Mouse (Mus musculus) CH12.LX (cell line): ENCODE measurements at regions not wholly inside any gene's neighbourhood (a gene's known extent, or its start where the extent isn't known, plus 50 kb on each side); places are given as distances from the start of the nearest gene placed in this dataset.

Experiments
- DNase-seq: peaks from one replicate; pipeline ENCODE4 v3.0.0-alpha.2; 2013; ENCODE audit errors: extremely low read depth
- H3K27ac ChIP-seq: 2 replicates; pipeline ENCODE4 v1.5.1; 2012; ENCODE audit warnings: low read depth, mild to moderate bottlenecking, control low read depth, moderate library complexity; ENCODE audit not compliant: insufficient read depth
- H3K27me3 ChIP-seq: replicated peaks from 2 replicates; pipeline ENCODE3; 2012; ENCODE audit warnings: inconsistent platforms
- H3K36me3 ChIP-seq, 2 experiments: replicated peaks in 1 of 2; 2 replicates each; pipeline versions ENCODE3 to v1.6.1; 2012; ENCODE audit warnings: inconsistent platforms in 1 of 2, low read length in 1 of 2, mild to moderate bottlenecking in 1 of 2, mixed read lengths in 1 of 2, moderate library complexity in 1 of 2; ENCODE audit not compliant: control insufficient read depth in 1 of 2, insufficient read depth in 1 of 2
- H3K4me1 ChIP-seq, 2 experiments: 2 replicates each; pipeline ENCODE4 v1.6.1; 2012; ENCODE audit warnings: inconsistent platforms in 1 of 2, moderate library complexity in 1 of 2; ENCODE audit not compliant: insufficient read depth in 2 of 2, control insufficient read depth in 1 of 2
- H3K4me2 ChIP-seq: 2 replicates; pipeline ENCODE4 v1.6.1; 2012; ENCODE audit warnings: low read depth, mild to moderate bottlenecking, control low read depth; ENCODE audit not compliant: poor library complexity, insufficient read depth, severe bottlenecking
- H3K4me3 ChIP-seq, 3 experiments: fragments of 150-350 bp in 1 of 3; sonication (generic) in 1 of 3; replicated peaks in 1 of 3; 2 replicates each; pipeline versions ENCODE3 to v1.5.1; 2011 to 2012; ENCODE audit warnings: low read depth in 2 of 3, low read length in 2 of 3, mild to moderate bottlenecking in 2 of 3, moderate library complexity in 2 of 3, control low read depth in 1 of 3, improper control_type of control experiment in 1 of 3, inconsistent platforms in 1 of 3, mixed read lengths in 1 of 3; ENCODE audit not compliant: poor library complexity in 1 of 3
- H3K79me2 ChIP-seq: replicated peaks from 2 replicates; pipeline ENCODE4 v1.6.1; 2012; ENCODE audit warnings: mild to moderate bottlenecking, moderate library complexity; ENCODE audit not compliant: control insufficient read depth, poor library complexity, insufficient read depth, severe bottlenecking; ENCODE audit errors: extremely low read depth
- H3K9ac ChIP-seq: 2 replicates; pipeline ENCODE4 v1.6.1; 2012; ENCODE audit warnings: low read depth, mild to moderate bottlenecking, control low read depth, moderate library complexity; ENCODE audit not compliant: insufficient read depth
- H3K9me3 ChIP-seq: replicated peaks from 2 replicates; pipeline ENCODE3; 2012; ENCODE audit warnings: low read length, inconsistent platforms, mixed read lengths
- CHD1 ChIP-seq: IDR thresholded peaks from 2 replicates; pipeline ENCODE4 v1.6.1; 2012; ENCODE audit warnings: low read depth, low read length, improper control_type of control experiment, inconsistent platforms
- CHD2 ChIP-seq: IDR thresholded peaks from 2 replicates; pipeline ENCODE4 v1.6.1; 2011; ENCODE audit warnings: low read length, improper control_type of control experiment
- CTCF ChIP-seq, 2 experiments: IDR thresholded peaks in 1 of 2; conservative IDR thresholded peaks in 1 of 2; 2 replicates each; pipeline ENCODE4 v1.5.1; 2011 to 2012; ENCODE audit warnings: low read depth in 2 of 2, low read length in 2 of 2, improper control_type of control experiment in 1 of 2, inconsistent platforms in 1 of 2, mild to moderate bottlenecking in 1 of 2, moderate library complexity in 1 of 2
- E2F4 ChIP-seq: IDR thresholded peaks from 2 replicates; pipeline ENCODE4 v1.6.1; 2011; ENCODE audit warnings: low read depth, low read length, improper control_type of control experiment; ENCODE audit not compliant: insufficient replicate concordance
- IRF4 ChIP-seq: IDR thresholded peaks from 2 replicates; pipeline ENCODE4 v1.6.1; 2014; ENCODE audit warnings: low read depth, mild to moderate bottlenecking, inconsistent platforms, low read length, improper control_type of control experiment
- JUND ChIP-seq: conservative IDR thresholded peaks from 2 replicates; pipeline ENCODE4 v1.6.1; 2011; ENCODE audit warnings: low read depth, low read length, improper control_type of control experiment
- KAT2A ChIP-seq: IDR thresholded peaks from 2 replicates; pipeline ENCODE4 v1.6.1; 2012; ENCODE audit warnings: low read length, improper control_type of control experiment, inconsistent platforms; ENCODE audit not compliant: insufficient replicate concordance
- MAX ChIP-seq: IDR thresholded peaks from 2 replicates; pipeline ENCODE4 v1.6.1; 2011; ENCODE audit warnings: low read length, improper control_type of control experiment
- MAZ ChIP-seq: IDR thresholded peaks from 2 replicates; pipeline ENCODE4 v1.6.1; 2012; ENCODE audit warnings: low read depth, mild to moderate bottlenecking, inconsistent platforms, low read length, improper control_type of control experiment, moderate library complexity
- MEF2A ChIP-seq: IDR thresholded peaks from 2 replicates; pipeline ENCODE4 v1.6.1; 2014; ENCODE audit warnings: low read depth, mild to moderate bottlenecking, inconsistent platforms, low read length, improper control_type of control experiment, borderline replicate concordance
- MYC ChIP-seq: IDR thresholded peaks from 2 replicates; pipeline ENCODE4 v1.6.1; 2011; ENCODE audit warnings: low read depth, mild to moderate bottlenecking, improper control_type of control experiment, low read length
- NELFE ChIP-seq: IDR thresholded peaks from 2 replicates; pipeline ENCODE4 v1.6.1; 2011; ENCODE audit warnings: low read depth, low read length, improper control_type of control experiment
- NRF1 ChIP-seq: IDR thresholded peaks from 2 replicates; pipeline ENCODE4 v1.6.1; 2014; ENCODE audit warnings: low read depth, mild to moderate bottlenecking, inconsistent platforms, low read length, improper control_type of control experiment, moderate library complexity
- POLR2A ChIP-seq: IDR thresholded peaks from 2 replicates; pipeline ENCODE4 v1.6.1; 2011; ENCODE audit warnings: low read depth, mild to moderate bottlenecking, improper control_type of control experiment, low read length
- POLR2AphosphoS2 ChIP-seq: IDR thresholded peaks from 2 replicates; pipeline ENCODE4 v1.6.1; 2011; ENCODE audit warnings: low read depth, low read length, improper control_type of control experiment
- RAD21 ChIP-seq: IDR thresholded peaks from 2 replicates; pipeline ENCODE4 v1.6.1; 2011; ENCODE audit warnings: low read depth, mild to moderate bottlenecking, low read length, improper control_type of control experiment, moderate library complexity
- RCOR1 ChIP-seq: conservative IDR thresholded peaks from 2 replicates; pipeline ENCODE4 v1.6.1; 2012; ENCODE audit warnings: low read depth, mild to moderate bottlenecking, inconsistent platforms, low read length, improper control_type of control experiment
- SMC3 ChIP-seq: IDR thresholded peaks from 2 replicates; pipeline ENCODE4 v1.6.1; 2011; ENCODE audit warnings: low read depth, low read length, improper control_type of control experiment
- TBP ChIP-seq: conservative IDR thresholded peaks from 2 replicates; pipeline ENCODE4 v1.6.1; 2011; ENCODE audit warnings: low read depth, low read length, improper control_type of control experiment
- TCF12 ChIP-seq: IDR thresholded peaks from 2 replicates; pipeline ENCODE4 v1.6.1; 2014; ENCODE audit warnings: low read depth, mild to moderate bottlenecking, inconsistent platforms, low read length, improper control_type of control experiment
- USF1 ChIP-seq: IDR thresholded peaks from 2 replicates; pipeline ENCODE4 v1.6.1; 2014; ENCODE audit warnings: low read depth, mild to moderate bottlenecking, inconsistent platforms, low read length, improper control_type of control experiment
- ZC3H11A ChIP-seq: IDR thresholded peaks from 2 replicates; pipeline ENCODE4 v1.6.1; 2012; ENCODE audit warnings: low read depth, mild to moderate bottlenecking, inconsistent platforms, low read length, improper control_type of control experiment
- ZMIZ1 ChIP-seq: IDR thresholded peaks from 2 replicates; pipeline ENCODE4 v1.6.1; 2012; ENCODE audit warnings: low read depth, mild to moderate bottlenecking, inconsistent platforms, low read length, improper control_type of control experiment
- ZNF384 ChIP-seq: IDR thresholded peaks from 2 replicates; pipeline ENCODE4 v1.6.1; 2012; ENCODE audit warnings: low read depth, low read length, improper control_type of control experiment, inconsistent platforms
- dilution Hi-C: fragments of 300-500 bp; cut with MboI; formaldehyde crosslinking; loops from 2 replicates; pipeline ENCODE4 v1.14.3; 2020; ENCODE audit warnings: low sequenced_read_pairs; ENCODE audit not compliant: extremely low pct_unique_long_range_greater_than_20kb, extremely low pct_ligation_motif_present
- in situ Hi-C: fragments of 300-500 bp; cut with MboI; formaldehyde crosslinking; loops from 3 replicates; pipeline ENCODE4 v1.14.3; 2019; ENCODE audit warnings: low sequenced_read_pairs, low pct_ligation_motif_present, low pct_unique_long_range_greater_than_20kb, mixed read lengths

GRCm38 (mm10) chrX:96019556-96019955 is 62.8 kb upstream of the Las1l start:
- no peak overlapping the region for H3K4me3 ChIP-seq
- H3K79me2 ChIP-seq, result no peaks in the 10 kb centered on the region
- in situ Hi-C loops (loop anchor here (10.0 to 25.0 kb wide), 2 partner anchors 315 to 868 kb away; no protein-coding TSS in a partner anchor), dilution Hi-C loops (no loop called here)
- H3K4me2 ChIP-seq, result no peak overlapping the region
- no peak for TF ChIP-seq POLR2AphosphoS2
- peak; percentile 21; the same call in 1 of the 2 replicates for TF ChIP-seq ZC3H11A
- no peak for TF ChIP-seq USF1
- TF ChIP-seq SMC3, result peak; percentile 81
- no peak for TF ChIP-seq NELFE
- peak; percentile 59 for TF ChIP-seq ZNF384
- TF ChIP-seq CHD1, result no peak
- peak; percentile 93 for TF ChIP-seq RAD21
- TF ChIP-seq CTCF (conservative IDR thresholded peaks at IDR 0.05 in 1 of 2, IDR thresholded peaks at IDR 0.05 in 1 of 2; ENCODE audit: low read depth in 2 of 2, low read length in 2 of 2), result peak; percentile 19 to 86; a peak in 2 of 4 replicates
- H3K4me1 ChIP-seq, result peaks cover 2 to 14% of the 10 kb centered on the region in 2 experiments; a peak in 2 of 4 replicates
- H3K9me3 ChIP-seq, result no peaks in the 10 kb centered on the region
- H3K27ac ChIP-seq, result no peak overlapping the region
- no peak overlapping the region for H3K9ac ChIP-seq
- DNase-seq, result peak; percentile 68
- H3K27me3 ChIP-seq, result no peaks in the 10 kb centered on the region
- H3K36me3 ChIP-seq, result no peaks in the 10 kb centered on the region

- in situ Hi-C loops, result loop anchor here (25.0 kb wide), 1 partner anchor 867 kb away; no protein-coding TSS in a partner anchor
- H3K4me2 ChIP-seq, result no peak overlapping the region; the same call in 1 of the 2 replicates
Observed at GRCm38 (mm10) chrX:96020407-96020806, 63.6 kb upstream of the Las1l start.

GRCm38 (mm10) chrX:96025374-96025773 is 68.6 kb upstream of the Las1l start:
- no peak overlapping the region; the same call in 1 of the 2 replicates for H3K4me2 ChIP-seq
- no peaks in the 10 kb centered on the region for H3K36me3 ChIP-seq
- H3K27ac ChIP-seq, result no peak overlapping the region
- no peak overlapping the region for H3K4me3 ChIP-seq
- no peaks in the 10 kb centered on the region for H3K27me3 ChIP-seq
- no peak for DNase-seq
- no peak for TF ChIP-seq JUND
- TF ChIP-seq CTCF (conservative IDR thresholded peaks at IDR 0.05 in 1 of 2, IDR thresholded peaks at IDR 0.05 in 1 of 2; ENCODE audit: low read depth in 2 of 2, low read length in 2 of 2), result no peak
- no peak for TF ChIP-seq KAT2A
- no peak for TF ChIP-seq TBP
- TF ChIP-seq E2F4, result no peak
- no peak for TF ChIP-seq NRF1
- no peak for TF ChIP-seq ZMIZ1
- no peak for TF ChIP-seq MYC
- no peak for TF ChIP-seq RAD21
- TF ChIP-seq MEF2A, result no peak
- no peak for TF ChIP-seq SMC3
- no peak for TF ChIP-seq IRF4
- no peak for TF ChIP-seq CHD1
- no peak for TF ChIP-seq RCOR1
- TF ChIP-seq CHD2, result no peak
- TF ChIP-seq ZC3H11A, result no peak
- TF ChIP-seq MAZ, result no peak
- TF ChIP-seq MAX, result no peak
- TF ChIP-seq, all 38 proteins: peak for 0
- in situ Hi-C loops (no loop called here), dilution Hi-C loops (no loop called here)
- H3K79me2 ChIP-seq, result no peaks in the 10 kb centered on the region
- H3K9ac ChIP-seq, result peak overlapping the region; percentile 31; the same call in 1 of the 2 replicates
- H3K9me3 ChIP-seq, result no peaks in the 10 kb centered on the region
- H3K4me1 ChIP-seq, result peaks cover 2 to 23% of the 10 kb centered on the region in 2 experiments; a peak in 3 of 4 replicates

More at GRCm38 (mm10) chrX:96020407-96020806, 63.6 kb upstream of the Las1l start:
- no peaks in the 10 kb centered on the region for H3K9me3 ChIP-seq
- dilution Hi-C loops, result no loop called here
- H3K4me3 ChIP-seq, result no peak overlapping the region
- no peaks in the 10 kb centered on the region for H3K27me3 ChIP-seq
- TF ChIP-seq TCF12 (no peak), ZNF384 (peak; percentile 58), POLR2A (no peak), SMC3 (no peak)
- DNase-seq, result peak; percentile 51
- no peaks in the 10 kb centered on the region for H3K79me2 ChIP-seq
- no peak overlapping the region; the same call in 1 of the 2 replicates for H3K9ac ChIP-seq
- no peaks in the 10 kb centered on the region for H3K36me3 ChIP-seq
- H3K27ac ChIP-seq, result no peak overlapping the region
- peaks cover 2 to 19% of the 10 kb centered on the region in 2 experiments; a peak in 2 of 4 replicates for H3K4me1 ChIP-seq
